Mouse (Mus musculus): Measurements from ENCODE around the gene D630023F18Rik. TPM values are rescaled to one million over a fixed set of nuclear protein-coding genes. Genes with fewer than 3 reads are reported as not detected.
A peak's percentile ranks its signal among the peaks of the same experiment; 100 is the strongest.

The D630023F18Rik gene
- total and polyA plus RNA-seq, 3 experiments = not detected

- Histone ChIP-seq H3K9me3 (replicated peaks; ENCODE audit: insufficient read depth, low read length) (no peaks in the 10 kb centered on the region), H3K4me1 (ENCODE audit: control insufficient read depth in 1 of 2, insufficient read depth in 2 of 2, low read length in 2 of 2) (peaks cover 0 to 5% of the 10 kb centered on the region in 2 experiments; a peak in 2 of 4 replicates), H3K27me3 (ENCODE audit: control insufficient read depth in 1 of 2, insufficient read depth in 2 of 2, low read length in 2 of 2) (no peaks in the 10 kb centered on the region; a peak in 1 of 4 replicates), H3K4me3 (ENCODE audit: control insufficient read depth in 1 of 2, insufficient read depth in 1 of 2, low read depth in 2 of 2, low read length in 2 of 2) (no peak overlapping the region), H3K36me3 (ENCODE audit: control insufficient read depth in 1 of 2, insufficient read depth in 2 of 2, low read length in 2 of 2) (peaks cover 0 to 4% of the 10 kb centered on the region in 2 experiments; a peak in 2 of 4 replicates), H3K27ac (ENCODE audit: control insufficient read depth, low read depth, low read length) (no peak overlapping the region), H3K9ac (ENCODE audit: control insufficient read depth, low read depth, low read length, poor library complexity, severe bottlenecking) (no peak overlapping the region), H3K79me2 (ENCODE audit: control insufficient read depth, insufficient read depth, low read length, poor library complexity) (no peaks in the 10 kb centered on the region)
- no peak for DNase-seq (ENCODE audit: low read depth, low spot score)
- TF ChIP-seq JUND (IDR thresholded peaks at IDR 0.05; ENCODE audit: low read depth, low read length) (no peak), KAT2A (conservative IDR thresholded peaks at IDR 0.05; ENCODE audit: low read depth, low read length) (no peak), CTCF (IDR thresholded peaks at IDR 0.05 in 2 of 3, conservative IDR thresholded peaks at IDR 0.05 in 1 of 3; ENCODE audit: control insufficient read depth in 1 of 3, insufficient read depth in 1 of 3, low read depth in 2 of 3, low read length in 3 of 3, poor library complexity in 1 of 3, severe bottlenecking in 1 of 3) (no peak), SIN3A (IDR thresholded peaks at IDR 0.05; ENCODE audit: low read length) (no peak)
Measured at GRCm38 (mm10) chr1:65109756-65110435, 13.1 kb downstream of the D630023F18Rik start.

DNA sequence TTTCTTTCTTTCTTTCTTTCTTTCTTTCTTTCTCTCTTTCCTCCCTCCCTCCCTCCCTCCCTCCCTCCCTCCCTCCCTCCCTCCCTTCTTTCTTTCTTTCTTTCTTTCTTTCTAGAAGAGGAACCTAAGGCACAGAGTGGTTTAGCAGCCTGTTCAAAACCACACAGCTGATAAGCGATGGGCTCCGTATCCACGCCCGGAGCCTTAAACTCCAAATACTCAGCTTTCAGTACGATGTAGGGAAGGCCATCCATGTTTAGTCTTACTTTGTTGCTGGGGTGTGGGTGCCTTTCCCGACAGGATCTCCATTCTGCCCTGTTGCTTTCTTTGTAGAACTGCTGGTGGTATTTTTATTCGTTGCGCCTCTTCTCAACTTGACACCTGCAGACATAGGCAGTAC lies 13.8 kb downstream of the D630023F18Rik start:
- Histone ChIP-seq H3K4me3 (ENCODE audit: control insufficient read depth in 1 of 2, insufficient read depth in 1 of 2, low read depth in 2 of 2, low read length in 2 of 2) (peak overlapping the region in 1 of 2 experiments; percentile 16; a peak in 1 of 4 replicates), H3K36me3 (ENCODE audit: control insufficient read depth in 1 of 2, insufficient read depth in 2 of 2, low read length in 2 of 2) (peaks cover 0 to 4% of the 10 kb centered on the region in 2 experiments; a peak in 2 of 4 replicates), H3K9ac (ENCODE audit: control insufficient read depth, low read depth, low read length, poor library complexity, severe bottlenecking) (no peak overlapping the region; the same call in 1 of the 2 replicates), H3K79me2 (ENCODE audit: control insufficient read depth, insufficient read depth, low read length, poor library complexity) (no peaks in the 10 kb centered on the region), H3K27me3 (ENCODE audit: control insufficient read depth in 1 of 2, insufficient read depth in 2 of 2, low read length in 2 of 2) (no peaks in the 10 kb centered on the region; a peak in 1 of 4 replicates), H3K27ac (ENCODE audit: control insufficient read depth, low read depth, low read length) (no peak overlapping the region), H3K4me1 (ENCODE audit: control insufficient read depth in 1 of 2, insufficient read depth in 2 of 2, low read length in 2 of 2) (peaks cover 0 to 5% of the 10 kb centered on the region in 2 experiments; a peak in 2 of 4 replicates), H3K9me3 (replicated peaks; ENCODE audit: insufficient read depth, low read length) (no peaks in the 10 kb centered on the region)
- TF ChIP-seq JUND (IDR thresholded peaks at IDR 0.05; ENCODE audit: low read depth, low read length) (no peak), GATA1 (IDR thresholded peaks at IDR 0.05; ENCODE audit: low read depth, low read length) (peak; percentile 18; the same call in 1 of the 2 replicates)
- peak; percentile 55 for DNase-seq (ENCODE audit: low read depth, low spot score)

- no peak for DNase-seq (ENCODE audit: low read depth, low spot score)
- TF ChIP-seq EP300 (IDR thresholded peaks at IDR 0.05; ENCODE audit: low read depth in 1 of 2, low read length in 2 of 2) (no peak), POLR2A (IDR thresholded peaks at IDR 0.05; ENCODE audit: control insufficient read depth in 1 of 2, insufficient read depth in 1 of 2, low read depth in 1 of 2, low read length in 2 of 2, poor library complexity in 1 of 2) (no peak), CHD2 (IDR thresholded peaks at IDR 0.05; ENCODE audit: low read length) (no peak), MYC (IDR thresholded peaks at IDR 0.05; ENCODE audit: low read depth, low read length) (no peak), MXI1 (IDR thresholded peaks at IDR 0.05; ENCODE audit: low read depth, low read length) (no peak), TAL1 (IDR thresholded peaks at IDR 0.05; ENCODE audit: low read length) (no peak), ZMIZ1 (IDR thresholded peaks at IDR 0.05; ENCODE audit: low read depth, low read length) (no peak), NRF1 (IDR thresholded peaks at IDR 0.05; ENCODE audit: insufficient read depth, low read depth, low read length, poor library complexity, severe bottlenecking) (no peak), JUND (IDR thresholded peaks at IDR 0.05; ENCODE audit: low read depth, low read length) (no peak), ZNF384 (IDR thresholded peaks at IDR 0.05; ENCODE audit: low read depth, low read length) (no peak), E2F4 (IDR thresholded peaks at IDR 0.05; ENCODE audit: borderline replicate concordance, low read depth, low read length) (no peak), ETS1 (IDR thresholded peaks at IDR 0.05; ENCODE audit: low read depth, low read length) (no peak), POLR2AphosphoS5 (IDR thresholded peaks at IDR 0.05; ENCODE audit: borderline replicate concordance, low read depth, low read length) (no peak)
- Histone ChIP-seq H3K4me1 (ENCODE audit: control insufficient read depth in 1 of 2, insufficient read depth in 2 of 2, low read length in 2 of 2) (peaks cover 0 to 5% of the 10 kb centered on the region in 2 experiments; a peak in 2 of 4 replicates), H3K36me3 (ENCODE audit: control insufficient read depth in 1 of 2, insufficient read depth in 2 of 2, low read length in 2 of 2) (peaks cover 0 to 4% of the 10 kb centered on the region in 2 experiments; a peak in 2 of 4 replicates), H3K9me3 (replicated peaks; ENCODE audit: insufficient read depth, low read length) (no peaks in the 10 kb centered on the region), H3K4me3 (ENCODE audit: control insufficient read depth in 1 of 2, insufficient read depth in 1 of 2, low read depth in 2 of 2, low read length in 2 of 2) (no peak overlapping the region), H3K79me2 (ENCODE audit: control insufficient read depth, insufficient read depth, low read length, poor library complexity) (no peaks in the 10 kb centered on the region), H3K27ac (ENCODE audit: control insufficient read depth, low read depth, low read length) (no peak overlapping the region), H3K9ac (ENCODE audit: control insufficient read depth, low read depth, low read length, poor library complexity, severe bottlenecking) (no peak overlapping the region), H3K27me3 (ENCODE audit: control insufficient read depth in 1 of 2, insufficient read depth in 2 of 2, low read length in 2 of 2) (no peaks in the 10 kb centered on the region; a peak in 1 of 4 replicates)
Measured at GRCm38 (mm10) chr1:65107654-65108279, 15.2 kb downstream of the D630023F18Rik start.
